Mouse (Mus musculus): ENCODE measurements at regions not wholly inside any gene's neighbourhood (a gene's known extent, or its start where the extent isn't known, plus 50 kb on each side); places are given as distances from the start of the nearest gene placed in this dataset.

GRCm38 (mm10) chr13:85506030-85506429, 217.1 kb upstream of the Rasa1 start:
- no peak for TF ChIP-seq CTCF (IDR thresholded peaks at IDR 0.05; ENCODE audit: control insufficient read depth, insufficient read depth, insufficient read length)
- no peak for TF ChIP-seq USF1 (IDR thresholded peaks at IDR 0.05; ENCODE audit: low read depth)
- no peak for TF ChIP-seq CEBPB (IDR thresholded peaks at IDR 0.05; ENCODE audit: low read depth)
- TF ChIP-seq MYOD1 (IDR thresholded peaks at IDR 0.05; ENCODE audit: control insufficient read depth, insufficient read length, low read depth): no peak

Measured in C2C12 (cell line).